10 mouse cellular contexts compared by ENCODE assay signal in genomic region chr8:111469013-111469412, GRCm38 (mm10). TPM values are rescaled to one million over a fixed set of nuclear protein-coding genes. Genes with fewer than 3 reads are reported as not detected.
DNase-seq lines count a peak whose midpoint lies in the region; ATAC-seq and TF ChIP-seq lines count a peak whose summit lies in the region.
"Had no signal": no experiment of that assay in that cellular context is flagged by ENCODE, and none has a peak within 500 bp of the region (broad histone marks: within the 10 kb centered on the region; RNA-seq: fewer than 3 reads in every experiment).

No protein-coding gene starts in this region.

- TF ChIP-seq CTCF in liver, adult 2 months (IDR thresholded peaks at IDR 0.05; ENCODE audit: low read depth, low read length): no peak

- H3K79me2 ChIP-seq in liver, adult 2 months (ENCODE audit: control insufficient read depth, insufficient read depth, low read length): no peaks in the 10 kb centered on the region

- no peak overlapping the region for H3K4me3 ChIP-seq in forebrain, embryonic 13.5 days
- no peak overlapping the region for H3K4me3 ChIP-seq in forebrain, embryonic 11.5 days (ENCODE audit: low read depth, low read length)
- H3K4me3 ChIP-seq in liver, adult 2 months (ENCODE audit: insufficient read depth, low read depth, low read length): no peak overlapping the region
- no peak overlapping the region for H3K4me3 ChIP-seq in liver, embryonic 12.5 days
- H3K4me3 ChIP-seq in embryonic facial prominence, embryonic 14.5 days (ENCODE audit: low read depth, low read length): no peak overlapping the region
- no peak overlapping the region for H3K4me3 ChIP-seq in limb, embryonic 14.5 days (replicated peaks; ENCODE audit: low read length)
- H3K4me3 ChIP-seq: liver, embryonic 13.5 days; myocyte had no signal

- H3K4me1 ChIP-seq in forebrain, embryonic 13.5 days: peaks cover 48% of the 10 kb centered on the region
- H3K4me1 ChIP-seq in forebrain, embryonic 11.5 days (replicated peaks; ENCODE audit: control insufficient read depth, insufficient read depth, low read length): peaks cover 6% of the 10 kb centered on the region; the same call in 1 of the 2 replicates
- no peaks in the 10 kb centered on the region for H3K4me1 ChIP-seq in liver, adult 2 months (ENCODE audit: control insufficient read depth, insufficient read depth, low read length)
- H3K4me1 ChIP-seq in liver, embryonic 12.5 days: no peaks in the 10 kb centered on the region
- peaks cover 27% of the 10 kb centered on the region for H3K4me1 ChIP-seq in embryonic facial prominence, embryonic 14.5 days (ENCODE audit: control insufficient read depth, insufficient read depth, low read length)
- H3K4me1 ChIP-seq in limb, embryonic 14.5 days (ENCODE audit: control insufficient read depth, insufficient read depth, low read length): peaks cover 12% of the 10 kb centered on the region
- H3K4me1 ChIP-seq: liver, embryonic 13.5 days had no signal

- TF ChIP-seq POLR2A in liver, adult 2 months (IDR thresholded peaks at IDR 0.05; ENCODE audit: extremely low read depth, insufficient read depth, low read length): no peak
- no peak for TF ChIP-seq POLR2A in limb, embryonic 14.5 days (IDR thresholded peaks at IDR 0.05; ENCODE audit: borderline replicate concordance, extremely low read depth, insufficient read depth, insufficient read length)

- peak overlapping the region; percentile 21; the same call in 1 of the 2 replicates for H3K4me2 ChIP-seq in forebrain, embryonic 13.5 days
- H3K4me2 ChIP-seq in forebrain, embryonic 11.5 days (ENCODE audit: low read depth, low read length, severe bottlenecking): no peak overlapping the region
- H3K4me2 ChIP-seq in liver, embryonic 12.5 days: no peak overlapping the region
- no peak overlapping the region for H3K4me2 ChIP-seq in embryonic facial prominence, embryonic 14.5 days (ENCODE audit: low read depth, low read length)
- no peak overlapping the region for H3K4me2 ChIP-seq in limb, embryonic 14.5 days (replicated peaks; ENCODE audit: low read depth, low read length, severe bottlenecking)
- H3K4me2 ChIP-seq: liver, embryonic 13.5 days had no signal

- 20% methylated on average over 6 of the region's 6 CpGs for WGBS in forebrain, embryonic 13.5 days
- 64% methylated on average over 6 of the region's 6 CpGs for WGBS in forebrain, embryonic 11.5 days
- 43% methylated on average over 6 of the region's 6 CpGs for WGBS in liver, adult 2 months
- 82% methylated on average over 6 of the region's 6 CpGs for WGBS in liver, embryonic 12.5 days (ENCODE audit: insufficient replicate concordance)
- WGBS in embryonic facial prominence, embryonic 14.5 days: 39% methylated on average over 6 of the region's 6 CpGs
- 32% methylated on average over 6 of the region's 6 CpGs for WGBS in limb, embryonic 14.5 days

- DNase-seq in forebrain, embryonic 11.5 days (ENCODE audit: low spot score): no peak
- peak; percentile 53 for DNase-seq in liver, adult 2 months (ENCODE audit: extremely low read depth, low read depth, low spot score)
- DNase-seq in embryonic facial prominence, embryonic 14.5 days (ENCODE audit: low spot score): peak; percentile 85
- DNase-seq in limb, embryonic 14.5 days (ENCODE audit: low spot score): peak; percentile 84
- no peak for DNase-seq in urinary bladder, postnatal 4 days (ENCODE audit: low spot score in 2 of 2)
- no peak for DNase-seq in adrenal gland, adult 8-10 months
- DNase-seq: liver, embryonic 13.5 days had no signal

- H3K27ac ChIP-seq in forebrain, embryonic 13.5 days: peak overlapping the region; percentile 68
- H3K27ac ChIP-seq in forebrain, embryonic 11.5 days (ENCODE audit: low read depth, low read length): no peak overlapping the region
- H3K27ac ChIP-seq in liver, adult 2 months (replicated peaks; ENCODE audit: insufficient read depth, low read depth, low read length): no peak overlapping the region
- no peak overlapping the region for H3K27ac ChIP-seq in liver, embryonic 12.5 days
- no peak overlapping the region; the same call in 1 of the 2 replicates for H3K27ac ChIP-seq in embryonic facial prominence, embryonic 14.5 days (replicated peaks; ENCODE audit: low read depth, low read length)
- no peak overlapping the region for H3K27ac ChIP-seq in limb, embryonic 14.5 days (replicated peaks; ENCODE audit: low read depth, low read length)
- H3K27ac ChIP-seq: liver, embryonic 13.5 days had no signal

- no peaks in the 10 kb centered on the region for H3K9me3 ChIP-seq in forebrain, embryonic 13.5 days (replicated peaks)
- no peaks in the 10 kb centered on the region for H3K9me3 ChIP-seq in forebrain, embryonic 11.5 days (ENCODE audit: control insufficient read depth, low read length)
- H3K9me3 ChIP-seq in liver, embryonic 12.5 days (replicated peaks): no peaks in the 10 kb centered on the region
- no peaks in the 10 kb centered on the region for H3K9me3 ChIP-seq in embryonic facial prominence, embryonic 14.5 days (ENCODE audit: control insufficient read depth, low read length)
- no peaks in the 10 kb centered on the region for H3K9me3 ChIP-seq in limb, embryonic 14.5 days (ENCODE audit: control insufficient read depth, low read length)
- H3K9me3 ChIP-seq: liver, embryonic 13.5 days had no signal

- H3K27me3 ChIP-seq in forebrain, embryonic 13.5 days: no peaks in the 10 kb centered on the region
- no peaks in the 10 kb centered on the region for H3K27me3 ChIP-seq in forebrain, embryonic 11.5 days (ENCODE audit: control insufficient read depth, insufficient read depth, low read length)
- H3K27me3 ChIP-seq in liver, adult 2 months (ENCODE audit: control insufficient read depth, insufficient read depth, low read length): no peaks in the 10 kb centered on the region
- no peaks in the 10 kb centered on the region for H3K27me3 ChIP-seq in liver, embryonic 12.5 days (replicated peaks)
- H3K27me3 ChIP-seq in embryonic facial prominence, embryonic 14.5 days (replicated peaks; ENCODE audit: control insufficient read depth, insufficient read depth, low read length): no peaks in the 10 kb centered on the region
- no peaks in the 10 kb centered on the region for H3K27me3 ChIP-seq in limb, embryonic 14.5 days (ENCODE audit: control insufficient read depth, insufficient read depth, low read length)
- H3K27me3 ChIP-seq: liver, embryonic 13.5 days had no signal

- peaks cover 7% of the 10 kb centered on the region; the same call in 1 of the 2 replicates for H3K36me3 ChIP-seq in forebrain, embryonic 13.5 days (ENCODE audit: poor library complexity, severe bottlenecking)
- H3K36me3 ChIP-seq in forebrain, embryonic 11.5 days (ENCODE audit: control insufficient read depth, insufficient read depth, low read length): no peaks in the 10 kb centered on the region
- peaks cover 13% of the 10 kb centered on the region; the same call in 1 of the 2 replicates for H3K36me3 ChIP-seq in liver, adult 2 months (ENCODE audit: control insufficient read depth, insufficient read depth, low read length)
- H3K36me3 ChIP-seq in liver, embryonic 12.5 days: peaks cover 34% of the 10 kb centered on the region
- peaks cover 13% of the 10 kb centered on the region; the same call in 1 of the 2 replicates for H3K36me3 ChIP-seq in embryonic facial prominence, embryonic 14.5 days (ENCODE audit: control insufficient read depth, insufficient read depth, low read length)
- H3K36me3 ChIP-seq in limb, embryonic 14.5 days (ENCODE audit: control insufficient read depth, insufficient read depth, low read length): peaks cover 35% of the 10 kb centered on the region

- H3K9ac ChIP-seq in forebrain, embryonic 13.5 days: no peak overlapping the region
- no peak overlapping the region for H3K9ac ChIP-seq in forebrain, embryonic 11.5 days (ENCODE audit: low read length)
- H3K9ac ChIP-seq in liver, adult 2 months (ENCODE audit: low read depth, low read length): no peak overlapping the region
- no peak overlapping the region for H3K9ac ChIP-seq in liver, embryonic 12.5 days
- no peak overlapping the region for H3K9ac ChIP-seq in embryonic facial prominence, embryonic 14.5 days (ENCODE audit: low read depth, low read length)
- no peak overlapping the region for H3K9ac ChIP-seq in limb, embryonic 14.5 days (ENCODE audit: low read depth, low read length, severe bottlenecking)
- H3K9ac ChIP-seq: liver, embryonic 13.5 days had no signal

- peak; percentile 83 for ATAC-seq in forebrain, embryonic 13.5 days
- ATAC-seq in forebrain, embryonic 11.5 days (replicated peaks; ENCODE audit: low FRiP score): no peak; the same call in 1 of the 2 replicates
- no peak for ATAC-seq in liver, embryonic 12.5 days
- ATAC-seq in embryonic facial prominence, embryonic 14.5 days (ENCODE audit: low read depth): peak; percentile 61
- peak; percentile 50; the same call in 1 of the 2 replicates for ATAC-seq in limb, embryonic 14.5 days (ENCODE audit: low FRiP score, low read depth)

RNA-seq across cellular contexts. Expression of gene Wdr59, which starts 52.9 kb away (rescaled TPM):
- polyA plus RNA-seq in forebrain, embryonic 13.5 days (2015; fragmentation: Nextera tagmentation; extraction: Ambion mirVana): 5.7 and 6.5 TPM in 2 replicates
- 3.4 and 3.7 TPM in 2 replicates for polyA plus RNA-seq in forebrain, embryonic 11.5 days (2014; fragmentation: Nextera tagmentation; extraction: Ambion mirVana)
- total RNA-seq in liver, adult 2 months (2014; rRNA removed): 4.8 and 5.4 TPM in 2 replicates
- polyA plus RNA-seq in liver, adult 2 months (2012; rRNA removed): 4.9 and 5.3 TPM in 2 replicates
- 2.8 and 3.1 TPM in 2 replicates for polyA plus RNA-seq in liver, embryonic 12.5 days (2016; fragmentation: Nextera tagmentation; extraction: Ambion mirVana)
- 4.6 and 4.7 TPM in 2 replicates for polyA plus RNA-seq in embryonic facial prominence, embryonic 14.5 days (2014; fragmentation: Nextera tagmentation; extraction: Ambion mirVana)
- 11.5 and 13.3 TPM in 2 replicates for polyA plus RNA-seq in limb, embryonic 14.5 days (2012; rRNA removed)
- 6.0 and 6.1 TPM in 2 replicates for polyA plus RNA-seq in limb, embryonic 14.5 days (2014; fragmentation: Nextera tagmentation; extraction: Ambion mirVana)
- 10 to 100 TPM; 13.4 to 15.9 (median 14.9) TPM for total RNA-seq in adrenal gland, adult 8-10 months (2022)

Comparison
In these comparisons a context has a peak if more than half of its experiments do, and no peak if none do; other contexts are left out.
1. ATAC-seq: peak in forebrain, embryonic 13.5 days (single experiment), embryonic facial prominence, embryonic 14.5 days (single experiment) and limb, embryonic 14.5 days (single experiment); none in forebrain, embryonic 11.5 days (single experiment) and liver, embryonic 12.5 days (single experiment).
2. DNase-seq: peak in liver, adult 2 months (single experiment), embryonic facial prominence, embryonic 14.5 days (single experiment) and limb, embryonic 14.5 days (single experiment); none in forebrain, embryonic 11.5 days (single experiment), urinary bladder, postnatal 4 days (0 of 2) and adrenal gland, adult 8-10 months (single experiment).